Mouse (Mus musculus) ES-Bruce4 (cell line): ENCODE results near the gene Tor2a.

Source experiments
- CTCF ChIP-seq: IDR thresholded peaks from one replicate; pipeline ENCODE4 v1.8.1; 2011; ENCODE audit warnings: low read depth, low read length
- EP300 ChIP-seq: IDR thresholded peaks from 2 replicates; pipeline ENCODE4 v1.6.1; 2011; ENCODE audit warnings: low read depth, low read length; ENCODE audit not compliant: insufficient read depth
- POLR2A ChIP-seq: IDR thresholded peaks from one replicate; pipeline ENCODE4 v1.8.1; 2011; ENCODE audit warnings: low read length; ENCODE audit not compliant: insufficient read depth

GRCm38 (mm10) chr2:32727435-32727834 is 29.6 kb upstream of the Tor2a start:
- no peak for TF ChIP-seq POLR2A
- TF ChIP-seq CTCF: no peak
- no peak for TF ChIP-seq EP300
